Mouse (Mus musculus): ENCODE measurements at regions not wholly inside any gene's neighbourhood (a gene's known extent, or its start where the extent isn't known, plus 50 kb on each side); places are given as distances from the start of the nearest gene placed in this dataset.

DNA sequence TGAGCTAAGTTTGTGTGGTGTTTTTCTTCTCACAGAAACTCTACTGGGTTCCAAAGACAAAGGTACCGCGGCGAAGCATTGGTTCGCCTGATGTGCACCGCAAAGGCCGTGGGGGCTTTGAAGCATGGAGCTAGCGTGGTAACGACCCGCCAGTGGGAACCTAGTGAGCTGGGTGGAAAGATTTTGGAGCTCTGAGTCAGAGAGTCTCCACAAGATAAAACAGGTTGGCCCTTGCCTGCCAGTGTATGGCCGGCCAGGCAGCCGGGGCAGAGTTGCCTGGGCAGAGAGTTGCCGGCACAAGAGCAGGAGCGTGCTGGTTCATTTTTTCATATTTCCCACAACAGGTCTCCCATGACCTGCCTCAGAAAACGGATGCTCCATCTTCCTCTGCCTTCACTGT is 52.3 kb upstream of the Xpo1 start:
- H3K4me3 ChIP-seq (ENCODE audit: low read depth, low read length): no peak overlapping the region
- WGBS (ENCODE audit: insufficient replicate concordance): 82% methylated on average over 14 of the region's 14 CpGs
- no peak overlapping the region for H3K9ac ChIP-seq (ENCODE audit: low read depth, low read length)
- ATAC-seq (replicated peaks; ENCODE audit: insufficient number of reproducible peaks, low FRiP score, low TSS enrichment): no peak
- H3K4me1 ChIP-seq (ENCODE audit: control insufficient read depth, insufficient read depth, low read length): no peaks in the 10 kb centered on the region
- H3K9me3 ChIP-seq (replicated peaks; ENCODE audit: control insufficient read depth, low read length): no peaks in the 10 kb centered on the region
- H3K27me3 ChIP-seq (ENCODE audit: control insufficient read depth, insufficient read depth, low read length): no peaks in the 10 kb centered on the region
- no peaks in the 10 kb centered on the region for H3K36me3 ChIP-seq (ENCODE audit: control insufficient read depth, insufficient read depth, low read length)
- no peak overlapping the region for H3K27ac ChIP-seq (ENCODE audit: low read depth, low read length)
- H3K4me2 ChIP-seq: no peak overlapping the region

DNA sequence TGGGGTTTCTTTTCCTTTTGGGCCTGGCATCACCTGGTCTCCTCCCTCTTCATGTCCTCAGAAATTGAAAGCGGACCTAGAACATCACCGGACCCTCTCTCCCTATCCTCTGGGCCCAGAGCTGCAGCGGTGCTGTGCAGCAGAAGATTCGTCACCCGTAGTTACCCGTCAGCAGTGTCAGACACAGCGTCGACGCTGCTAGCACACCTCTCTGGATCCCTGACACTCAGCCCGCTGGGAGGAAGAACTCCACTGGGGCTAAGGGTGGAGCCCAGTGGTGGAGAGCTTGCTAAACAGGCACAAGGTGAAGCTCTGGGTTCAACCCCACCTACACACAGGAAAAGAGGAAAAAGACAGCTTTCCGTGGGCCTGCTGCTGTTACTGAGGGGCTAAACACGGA is 51.8 kb upstream of the Xpo1 start:
- no peak overlapping the region for H3K4me3 ChIP-seq (ENCODE audit: low read depth, low read length)
- no peak for ATAC-seq (replicated peaks; ENCODE audit: insufficient number of reproducible peaks, low FRiP score, low TSS enrichment)
- H3K36me3 ChIP-seq (ENCODE audit: control insufficient read depth, insufficient read depth, low read length): no peaks in the 10 kb centered on the region
- H3K9ac ChIP-seq (ENCODE audit: low read depth, low read length): no peak overlapping the region
- no peaks in the 10 kb centered on the region for H3K9me3 ChIP-seq (replicated peaks; ENCODE audit: control insufficient read depth, low read length)
- no peak overlapping the region for H3K27ac ChIP-seq (ENCODE audit: low read depth, low read length)
- no peak overlapping the region for H3K4me2 ChIP-seq
- H3K4me1 ChIP-seq (ENCODE audit: control insufficient read depth, insufficient read depth, low read length): no peaks in the 10 kb centered on the region
- 51% methylated on average over 12 of the region's 12 CpGs for WGBS (ENCODE audit: insufficient replicate concordance)
- H3K27me3 ChIP-seq (ENCODE audit: control insufficient read depth, insufficient read depth, low read length): no peaks in the 10 kb centered on the region

Measured in heart, embryonic 11.5 days (tissue).